22 mouse cellular contexts compared by ENCODE assay signal in genomic region chr15:80192246-80192585, GRCm38 (mm10). TPM values are rescaled to one million over a fixed set of nuclear protein-coding genes. Genes with fewer than 3 reads are reported as not detected.
A peak's percentile ranks its signal among the peaks of the same experiment; 100 is the strongest.
DNase-seq lines count a peak whose midpoint lies in the region; ATAC-seq and TF ChIP-seq lines count a peak whose summit lies in the region.
"Had no signal": no experiment of that assay in that cellular context is flagged by ENCODE, and none has a peak within 500 bp of the region (broad histone marks: within the 10 kb centered on the region; RNA-seq: fewer than 3 reads in every experiment).

No protein-coding gene starts in this region.

- TF ChIP-seq POLR2A in CH12.LX (IDR thresholded peaks at IDR 0.05; ENCODE audit: low read depth, low read length): no peak

- no peak for DNase-seq in heart, adult 11 months
- peak; percentile 58 for DNase-seq in CH12.LX (ENCODE audit: extremely low read depth)
- peak; percentile 29 to 35 for DNase-seq in thymus, postnatal 10 days (ENCODE audit: low spot score in 2 of 2)
- no peak for DNase-seq in neural tube, embryonic 10.5 days (ENCODE audit: extremely low spot score, low spot score)
- no peak for DNase-seq in frontal cortex, postnatal 25 days (ENCODE audit: low spot score in 2 of 2)
- DNase-seq: cerebellum, adult 9-10 months; liver, embryonic 13.5 days; midbrain, embryonic 14.5 days had no signal

- no peak for TF ChIP-seq RAD21 in CH12.LX (IDR thresholded peaks at IDR 0.05; ENCODE audit: low read depth, low read length)

- dilution Hi-C loops in CH12.LX (cut with MboI; ENCODE audit: extremely low pct_ligation_motif_present, extremely low pct_unique_long_range_greater_than_20kb, low sequenced_read_pairs): no loop called here

- ATAC-seq in heart, embryonic 16.5 days (replicated peaks; ENCODE audit: extremely low read depth, insufficient read depth, low FRiP score): 0 out of 2 replicates have a peak, but pooled peaks have one; percentile 37
- ATAC-seq in intestine, postnatal 0 days: 0 out of 2 replicates have a peak, but pooled peaks have one; percentile 1
- no peak for ATAC-seq in forebrain, embryonic 16.5 days
- ATAC-seq: Patski had no signal

- TF ChIP-seq EP300 in CH12.LX (IDR thresholded peaks at IDR 0.05; ENCODE audit: low read length): 0 out of 2 replicates have a peak, but pooled peaks have one; percentile 39

- H3K27ac ChIP-seq in heart, embryonic 16.5 days (ENCODE audit: low read length): no peak overlapping the region
- H3K27ac ChIP-seq in CH12.LX (ENCODE audit: insufficient read depth, low read depth): no peak overlapping the region
- peak overlapping the region; percentile 87 for H3K27ac ChIP-seq in intestine, postnatal 0 days (ENCODE audit: low read depth, low read length)
- H3K27ac ChIP-seq in forebrain, embryonic 16.5 days (ENCODE audit: low read length): no peak overlapping the region
- H3K27ac ChIP-seq: embryonic facial prominence, embryonic 13.5 days; hindbrain, embryonic 14.5 days; left cerebral cortex, adult 2 months; lung, embryonic 15.5 days had no signal

- no peaks in the 10 kb centered on the region for H3K4me1 ChIP-seq in heart, embryonic 16.5 days (ENCODE audit: control insufficient read depth, insufficient read depth, low read length)
- peaks cover 13 to 38% of the 10 kb centered on the region in 2 experiments for H3K4me1 ChIP-seq in CH12.LX (ENCODE audit: control insufficient read depth in 1 of 2, insufficient read depth in 2 of 2)
- H3K4me1 ChIP-seq in intestine, postnatal 0 days (replicated peaks; ENCODE audit: control insufficient read depth, insufficient read depth, low read length): peaks cover 10% of the 10 kb centered on the region
- no peaks in the 10 kb centered on the region for H3K4me1 ChIP-seq in forebrain, embryonic 16.5 days (replicated peaks; ENCODE audit: control insufficient read depth, insufficient read depth, low read length)

- no peaks in the 10 kb centered on the region for H3K27me3 ChIP-seq in heart, embryonic 16.5 days (ENCODE audit: control insufficient read depth, insufficient read depth, low read length)
- peaks cover 20% of the 10 kb centered on the region for H3K27me3 ChIP-seq in CH12.LX (replicated peaks)
- no peaks in the 10 kb centered on the region for H3K27me3 ChIP-seq in intestine, postnatal 0 days (replicated peaks; ENCODE audit: control insufficient read depth, insufficient read depth, low read length)
- H3K27me3 ChIP-seq in forebrain, embryonic 16.5 days (replicated peaks; ENCODE audit: control insufficient read depth, insufficient read depth, low read length): no peaks in the 10 kb centered on the region
- H3K27me3 ChIP-seq: embryonic facial prominence, embryonic 13.5 days; lung, embryonic 15.5 days; Patski had no signal

- H3K9me3 ChIP-seq in heart, embryonic 16.5 days (replicated peaks; ENCODE audit: control insufficient read depth, low read length): peaks cover 3% of the 10 kb centered on the region; the same call in 1 of the 2 replicates
- H3K9me3 ChIP-seq in CH12.LX (replicated peaks; ENCODE audit: low read length): peaks cover 3% of the 10 kb centered on the region
- H3K9me3 ChIP-seq in intestine, postnatal 0 days (ENCODE audit: control insufficient read depth): no peaks in the 10 kb centered on the region
- H3K9me3 ChIP-seq in forebrain, embryonic 16.5 days (ENCODE audit: control insufficient read depth, low read length): no peaks in the 10 kb centered on the region
- H3K9me3 ChIP-seq: embryonic facial prominence, embryonic 13.5 days; liver, embryonic 13.5 days; lung, embryonic 15.5 days had no signal

- H3K9ac ChIP-seq in heart, embryonic 16.5 days (ENCODE audit: low read length): no peak overlapping the region
- no peak overlapping the region for H3K9ac ChIP-seq in CH12.LX (ENCODE audit: insufficient read depth, low read depth)
- H3K9ac ChIP-seq in intestine, postnatal 0 days (ENCODE audit: low read depth, low read length): no peak overlapping the region
- H3K9ac ChIP-seq in forebrain, embryonic 16.5 days (replicated peaks; ENCODE audit: low read depth, low read length): no peak overlapping the region
- H3K9ac ChIP-seq: embryonic facial prominence, embryonic 13.5 days; hindbrain, embryonic 14.5 days; liver, embryonic 13.5 days; lung, embryonic 15.5 days had no signal

- no peak for TF ChIP-seq CTCF in CH12.LX (conservative IDR thresholded peaks at IDR 0.05 in 1 of 2, IDR thresholded peaks at IDR 0.05 in 1 of 2; ENCODE audit: low read depth in 2 of 2, low read length in 2 of 2)
- TF ChIP-seq CTCF in intestine, postnatal 0 days (IDR thresholded peaks at IDR 0.05; ENCODE audit: low read depth): no peak

- in situ Hi-C loops in CH12.LX (cut with MboI; ENCODE audit: low pct_ligation_motif_present, low pct_unique_long_range_greater_than_20kb, low sequenced_read_pairs): no loop called here

- H3K36me3 ChIP-seq in heart, embryonic 16.5 days (ENCODE audit: control insufficient read depth, insufficient read depth): no peaks in the 10 kb centered on the region
- no peaks in the 10 kb centered on the region for H3K36me3 ChIP-seq in CH12.LX (replicated peaks in 1 of 2; ENCODE audit: control insufficient read depth in 1 of 2, insufficient read depth in 1 of 2, low read length in 1 of 2)
- H3K36me3 ChIP-seq in intestine, postnatal 0 days (ENCODE audit: control insufficient read depth, insufficient read depth): peaks cover 2% of the 10 kb centered on the region; the same call in 1 of the 2 replicates
- H3K36me3 ChIP-seq in forebrain, embryonic 16.5 days (ENCODE audit: control insufficient read depth, insufficient read depth): no peaks in the 10 kb centered on the region
- H3K36me3 ChIP-seq: liver, embryonic 13.5 days; lung, embryonic 15.5 days had no signal

- H3K4me2 ChIP-seq in heart, embryonic 16.5 days (ENCODE audit: low read depth, low read length): no peak overlapping the region
- H3K4me2 ChIP-seq in CH12.LX (ENCODE audit: insufficient read depth, low read depth, poor library complexity, severe bottlenecking): no peak overlapping the region
- H3K4me2 ChIP-seq in intestine, postnatal 0 days (replicated peaks; ENCODE audit: low read depth): peak overlapping the region; percentile 69
- H3K4me2 ChIP-seq in forebrain, embryonic 16.5 days (ENCODE audit: low read length): no peak overlapping the region
- H3K4me2 ChIP-seq: embryonic facial prominence, embryonic 13.5 days; heart, embryonic 11.5 days; hindbrain, embryonic 14.5 days; liver, embryonic 13.5 days; lung, embryonic 15.5 days had no signal

- no peaks in the 10 kb centered on the region for H3K79me2 ChIP-seq in CH12.LX (replicated peaks; ENCODE audit: control insufficient read depth, extremely low read depth, insufficient read depth, poor library complexity, severe bottlenecking)

- H3K4me3 ChIP-seq in heart, embryonic 16.5 days (ENCODE audit: low read length): no peak overlapping the region
- no peak overlapping the region for H3K4me3 ChIP-seq in CH12.LX (replicated peaks in 1 of 3; ENCODE audit: low read depth in 2 of 3, low read length in 2 of 3, poor library complexity in 1 of 3)
- H3K4me3 ChIP-seq in intestine, postnatal 0 days (ENCODE audit: low read depth, low read length): peak overlapping the region; percentile 20; the same call in 1 of the 2 replicates
- H3K4me3 ChIP-seq in forebrain, embryonic 16.5 days (replicated peaks; ENCODE audit: low read length): no peak overlapping the region
- H3K4me3 ChIP-seq: embryonic facial prominence, embryonic 13.5 days; left cerebral cortex, adult 2 months; liver, embryonic 13.5 days; lung, embryonic 15.5 days; myocyte had no signal

- WGBS in heart, embryonic 16.5 days: 85% methylated on average over 5 of the region's 6 CpGs
- 54% methylated on average over 5 of the region's 6 CpGs for WGBS in intestine, postnatal 0 days
- WGBS in forebrain, embryonic 16.5 days: 94% methylated on average over 5 of the region's 6 CpGs

TF ChIP-seq in CH12.LX, 34 proteins besides CTCF, POLR2A, EP300 and RAD21 (continues in another document):
- TF ChIP-seq MAX (IDR thresholded peaks at IDR 0.05; ENCODE audit: low read length) (peak; percentile 58), BHLHE40 (IDR thresholded peaks at IDR 0.05; ENCODE audit: low read depth, low read length) (0 out of 2 replicates have a peak, but pooled peaks have one; percentile 29), NRF1 (IDR thresholded peaks at IDR 0.05; ENCODE audit: low read depth, low read length) (no peak), MYC (IDR thresholded peaks at IDR 0.05; ENCODE audit: low read depth, low read length) (0 out of 2 replicates have a peak, but pooled peaks have one; percentile 70)

RNA-seq across cellular contexts. Expression of gene Mgat3, which starts 18.7 kb away (rescaled TPM):
- 1.3 and 1.5 TPM in 2 replicates for polyA plus RNA-seq in heart, embryonic 16.5 days (2015; fragmentation: Nextera tagmentation; extraction: Ambion mirVana)
- total RNA-seq in CH12.LX (2012; rRNA removed) (0.13 and 0.21 TPM in 2 replicates), CH12.LX (2014; rRNA removed) (0.15 and 0.36 TPM in 2 replicates)
- 0.05 and 0.09 TPM in 2 replicates for polyA plus RNA-seq in CH12.LX (2012; ENCODE audit: insufficient read length, low read depth)
- 12.2 and 13.1 TPM in 2 replicates for polyA plus RNA-seq in intestine, postnatal 0 days (2015; fragmentation: Nextera tagmentation; extraction: Ambion mirVana)
- 10.8 and 11.0 TPM in 2 replicates for polyA plus RNA-seq in forebrain, embryonic 16.5 days (2015; fragmentation: Nextera tagmentation; extraction: Ambion mirVana)
- total RNA-seq: megakaryocyte progenitor cell, adult 5-6 weeks had no signal

RNA-seq across cellular contexts. Expression of gene Mief1, which starts 41.6 kb away (rescaled TPM):
- polyA plus RNA-seq in heart, embryonic 16.5 days (2015; fragmentation: Nextera tagmentation; extraction: Ambion mirVana): 26.1 and 30.0 TPM in 2 replicates
- 34.4 and 35.4 TPM in 2 replicates for total RNA-seq in CH12.LX (2012; rRNA removed)
- 18.8 and 20.7 TPM in 2 replicates for total RNA-seq in CH12.LX (2014; rRNA removed)
- 19.2 and 23.3 TPM in 2 replicates for polyA plus RNA-seq in CH12.LX (2012; ENCODE audit: insufficient read length, low read depth)
- polyA plus RNA-seq in intestine, postnatal 0 days (2015; fragmentation: Nextera tagmentation; extraction: Ambion mirVana): 12.0 and 14.2 TPM in 2 replicates
- 42.7 and 42.9 TPM in 2 replicates for polyA plus RNA-seq in forebrain, embryonic 16.5 days (2015; fragmentation: Nextera tagmentation; extraction: Ambion mirVana)

RNA-seq across cellular contexts. Expression of gene AC140267.1, which starts 43.4 kb away (rescaled TPM):
- 3.4 TPM in 1 of 2 replicates, not detected in the other for polyA plus RNA-seq in heart, embryonic 16.5 days (2015; fragmentation: Nextera tagmentation; extraction: Ambion mirVana)
- not detected in 2 replicates for total RNA-seq in CH12.LX (2012; rRNA removed)
- total RNA-seq in CH12.LX (2014; rRNA removed): not detected in 2 replicates
- polyA plus RNA-seq in CH12.LX (2012; ENCODE audit: insufficient read length, low read depth): 6.5 TPM in 1 of 2 replicates, not detected in the other
- polyA plus RNA-seq in intestine, postnatal 0 days (2015; fragmentation: Nextera tagmentation; extraction: Ambion mirVana): not detected in 2 replicates
- polyA plus RNA-seq in forebrain, embryonic 16.5 days (2015; fragmentation: Nextera tagmentation; extraction: Ambion mirVana): 4.1 TPM in 1 of 2 replicates, not detected in the other
- polyA plus RNA-seq: cortical plate, adult 2 months; embryonic facial prominence, embryonic 13.5 days; heart, embryonic 11.5 days; hindbrain, embryonic 14.5 days; limb, embryonic 11.5 days; liver, embryonic 13.5 days; lung, embryonic 15.5 days; myocyte; Patski; testis, adult 2 months had no signal

RNA-seq across cellular contexts. Expression of gene Tab1, which starts 59.3 kb away (rescaled TPM):
- 29.9 and 33.4 TPM in 2 replicates for polyA plus RNA-seq in heart, embryonic 16.5 days (2015; fragmentation: Nextera tagmentation; extraction: Ambion mirVana)
- total RNA-seq in CH12.LX (2012; rRNA removed) (15.1 and 17.7 TPM in 2 replicates), CH12.LX (2014; rRNA removed) (10.4 and 12.0 TPM in 2 replicates)
- polyA plus RNA-seq in CH12.LX (2012; ENCODE audit: insufficient read length, low read depth): 11.4 and 11.6 TPM in 2 replicates
- polyA plus RNA-seq in intestine, postnatal 0 days (2015; fragmentation: Nextera tagmentation; extraction: Ambion mirVana): 12.6 and 13.6 TPM in 2 replicates
- polyA plus RNA-seq in forebrain, embryonic 16.5 days (2015; fragmentation: Nextera tagmentation; extraction: Ambion mirVana): 40.7 and 43.8 TPM in 2 replicates

Comparison
In these comparisons a context has a peak if more than half of its experiments do, and no peak if none do; other contexts are left out.
1. DNase-seq: peak in CH12.LX (single experiment) and thymus, postnatal 10 days (2 of 2); none in heart, adult 11 months (single experiment), neural tube, embryonic 10.5 days (single experiment) and frontal cortex, postnatal 25 days (0 of 2).